Mouse (Mus musculus) limb, embryonic 14.5 days (tissue): ENCODE data around the gene Cks2. TPM values are rescaled to one million over a fixed set of nuclear protein-coding genes. Genes with fewer than 3 reads are reported as not detected.

Experiments
- ATAC-seq: fragments of 200-750 bp; cut with Nextera tagmentation; 2 replicates; pipeline ENCODE4 v1.8.0; 2017; ENCODE audit warnings: low read depth, moderate number of reproducible peaks, moderate TSS enrichment; ENCODE audit not compliant: low FRiP score
- DNase-seq: peaks from one replicate; pipeline ENCODE4 v3.0.0-alpha.2; 2015; ENCODE audit warnings: low spot score
- H3K27ac ChIP-seq: fragments of 300-500 bp; sonication (generic); replicated peaks from 2 replicates; pipeline ENCODE4 v1.5.1; 2014; ENCODE audit warnings: low read depth, mild to moderate bottlenecking, low read length, moderate library complexity, mixed read lengths
- H3K27me3 ChIP-seq: fragments of 300-500 bp; sonication (generic); 2 replicates; pipeline ENCODE4 v1.6.1; 2014; ENCODE audit warnings: low read length, mixed read lengths; ENCODE audit not compliant: control insufficient read depth, insufficient read depth
- H3K36me3 ChIP-seq: fragments of 300-500 bp; sonication (generic); 2 replicates; pipeline ENCODE4 v1.6.1; 2014; ENCODE audit warnings: mild to moderate bottlenecking, low read length, moderate library complexity, mixed read lengths; ENCODE audit not compliant: control insufficient read depth, insufficient read depth
- H3K4me1 ChIP-seq: fragments of 300-500 bp; sonication (generic); 2 replicates; pipeline ENCODE4 v1.6.1; 2014; ENCODE audit warnings: antibody characterized with exemption, low read length, mixed read lengths; ENCODE audit not compliant: control insufficient read depth, insufficient read depth
- H3K4me2 ChIP-seq: fragments of 300-500 bp; sonication (generic); replicated peaks from 2 replicates; pipeline ENCODE4 v1.6.1; 2014; ENCODE audit warnings: low read depth, mild to moderate bottlenecking, low read length, moderate library complexity; ENCODE audit not compliant: severe bottlenecking
- H3K4me3 ChIP-seq: fragments of 300-500 bp; sonication (generic); replicated peaks from 2 replicates; pipeline ENCODE4 v1.5.1; 2014; ENCODE audit warnings: low read length
- H3K9ac ChIP-seq: fragments of 300-500 bp; sonication (generic); 2 replicates; pipeline ENCODE4 v1.6.1; 2014; ENCODE audit warnings: mild to moderate bottlenecking, low read depth, low read length, moderate library complexity; ENCODE audit not compliant: severe bottlenecking
- H3K9me3 ChIP-seq: fragments of 300-500 bp; sonication (generic); 2 replicates; pipeline ENCODE4 v1.6.1; 2016; ENCODE audit warnings: low read length; ENCODE audit not compliant: control insufficient read depth
- POLR2A ChIP-seq: fragments of 200-500 bp; IDR thresholded peaks from 2 replicates; pipeline ENCODE4 v1.8.0; 2012; ENCODE audit warnings: inconsistent platforms, mild to moderate bottlenecking, moderate library complexity, borderline replicate concordance; ENCODE audit not compliant: insufficient read depth, insufficient read length; ENCODE audit errors: extremely low read depth
- WGBS: fragments of 180-500 bp; shearing (Covaris S2); extraction: QIAGEN DNeasy Blood & Tissue Kit; methylation state at CpG from one replicate; pipeline ENCODE4 v1.1.7; 2014; 5-methylcytosine and 5-hydroxymethylcytosine counted together
- polyA plus RNA-seq, 2 experiments: library from polyadenylated mRNA; depleted of rRNA in 1 of 2; stranded (reverse) in 1 of 2; unstranded in 1 of 2; fragments of >200 nt; fragmentation: Nextera tagmentation in 1 of 2; extraction: Ambion mirVana in 1 of 2; gene quantifications; 2 replicates each; pipeline versions ENCODE4 v1.2.1 to v1.2.3; 2012 to 2014

Gene Cks2
- polyA plus RNA-seq, 2 experiments, result 160 to 285 TPM

DNA sequence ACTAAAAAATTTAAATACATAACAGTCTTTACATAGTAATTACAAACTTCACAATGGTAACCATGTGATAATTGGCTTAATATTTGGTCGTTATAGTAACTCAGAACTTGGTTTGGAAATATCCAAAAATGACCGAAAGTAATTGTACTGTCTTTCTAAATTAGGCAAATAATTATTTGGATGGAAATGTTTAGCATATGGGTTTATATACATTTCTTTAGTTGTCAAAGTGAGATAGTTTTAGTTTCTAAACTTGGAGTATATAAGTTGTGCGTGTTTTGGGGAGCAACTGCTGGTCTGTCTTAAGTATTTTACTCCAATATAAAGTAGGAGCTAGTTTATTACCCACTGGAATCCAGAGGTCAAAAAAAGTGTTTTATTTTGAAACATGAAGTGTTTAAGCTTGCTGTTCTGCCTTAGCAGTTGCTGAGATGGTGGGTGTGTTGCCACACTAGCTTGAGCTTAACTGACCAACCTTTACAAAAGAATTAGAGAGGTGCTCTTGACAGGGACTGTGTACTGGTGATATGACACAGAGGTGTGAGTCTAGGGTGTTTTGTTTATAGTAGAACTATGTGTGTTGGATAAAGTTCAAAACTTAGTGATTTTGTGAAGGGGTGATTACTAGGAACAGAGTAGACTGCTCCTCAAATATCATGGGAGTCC is 1.5 kb downstream of the Cks2 start:
- no peak for TF ChIP-seq POLR2A
- H3K27ac ChIP-seq, result no peak overlapping the region

DNA sequence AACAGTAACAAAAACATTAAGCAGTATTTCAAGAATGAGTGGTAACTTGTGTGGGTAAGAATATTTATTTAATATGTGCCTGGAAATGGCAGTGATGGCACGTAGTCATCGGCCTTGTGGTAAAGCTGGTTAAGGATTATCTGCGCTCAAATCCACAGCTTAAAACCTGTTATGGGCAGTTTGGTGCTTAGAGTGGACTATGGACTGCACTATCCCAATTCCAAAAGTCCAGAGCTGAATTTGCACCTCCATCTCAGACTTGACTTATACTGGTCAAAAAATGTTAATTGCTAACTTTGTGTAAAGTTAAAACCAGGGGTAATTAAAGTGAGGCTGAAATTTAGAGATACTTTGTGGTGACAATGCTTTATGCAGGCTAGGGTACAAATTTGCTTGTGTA is 2.7 kb downstream of the Cks2 start:
- Histone ChIP-seq H3K27ac (no peak overlapping the region), H3K36me3 (0 out of 2 replicates have a peak, but pooled peaks cover 5% of the 10 kb centered on the region), H3K27me3 (no peaks in the 10 kb centered on the region), H3K4me1 (peaks cover 14% of the 10 kb centered on the region), H3K9me3 (no peaks in the 10 kb centered on the region), H3K9ac (no peak overlapping the region), H3K4me2 (peak overlapping the region; percentile 15; the same call in 1 of the 2 replicates), H3K4me3 (no peak overlapping the region)
- no peak for TF ChIP-seq POLR2A
- 93% methylated on average over 3 of the region's 3 CpGs for WGBS
- DNase-seq, result no peak
- no peak for ATAC-seq

More for the DNA sequence above, 1.5 kb downstream of the Cks2 start:
- WGBS, result 23% methylated on average over 3 of the region's 3 CpGs
- H3K4me1 ChIP-seq, result peaks cover 14% of the 10 kb centered on the region
- DNase-seq (no peak), ATAC-seq (no peak)
- peak overlapping the region; percentile 69 for H3K4me2 ChIP-seq
- H3K9me3 ChIP-seq, result no peaks in the 10 kb centered on the region
- H3K27me3 ChIP-seq, result no peaks in the 10 kb centered on the region
- H3K36me3 ChIP-seq, result 0 out of 2 replicates have a peak, but pooled peaks cover 4% of the 10 kb centered on the region
- H3K4me3 ChIP-seq, result peak overlapping the region; percentile 91
- peak overlapping the region; percentile 31; the same call in 1 of the 2 replicates for H3K9ac ChIP-seq

DNA sequence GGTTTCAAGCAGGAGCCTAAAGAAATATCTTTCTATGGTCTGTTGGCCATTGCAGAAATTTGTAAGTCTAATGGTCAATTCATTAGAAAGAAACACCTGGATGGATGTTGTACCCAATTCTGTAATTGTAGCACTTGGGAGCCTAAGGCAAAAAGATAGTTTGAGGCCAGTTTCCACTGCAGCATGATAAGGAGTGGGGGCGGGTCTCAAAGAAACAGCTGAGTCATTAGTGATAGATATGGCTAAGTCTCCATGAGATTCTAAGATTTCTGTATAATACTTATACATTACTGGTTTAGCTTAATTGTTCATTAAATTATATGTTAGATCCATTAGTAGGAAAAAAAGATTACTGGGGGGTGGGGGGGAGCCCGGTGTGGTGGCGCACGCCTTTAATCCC is 3.2 kb downstream of the Cks2 start:
- Histone ChIP-seq H3K4me2 (no peak overlapping the region), H3K27me3 (no peaks in the 10 kb centered on the region)

DNA sequence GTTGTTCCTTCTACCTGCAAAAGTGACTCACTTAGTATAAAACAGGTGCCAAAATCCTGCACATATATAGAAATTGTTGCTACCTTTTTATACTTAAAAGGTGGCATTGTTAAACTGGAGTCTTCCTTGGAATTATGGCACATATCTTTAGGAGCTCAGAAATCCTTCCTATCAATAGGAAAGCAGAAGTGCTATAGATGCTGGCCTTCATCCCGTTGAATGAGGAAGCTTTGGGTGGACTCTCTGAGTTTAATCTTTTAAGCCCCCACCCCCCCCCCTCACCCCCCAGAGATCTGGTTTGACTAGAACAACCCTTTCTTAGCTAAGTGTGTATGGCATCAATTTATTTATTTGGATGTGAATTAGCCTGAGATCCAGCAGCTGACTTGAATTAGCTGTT is 4.7 kb downstream of the Cks2 start:
- no peak overlapping the region for H3K4me2 ChIP-seq
- H3K27me3 ChIP-seq, result no peaks in the 10 kb centered on the region
- H3K27ac ChIP-seq, result no peak overlapping the region
- no peak for DNase-seq
- WGBS, result 65% methylated on average over 1 of the region's 1 CpGs
- TF ChIP-seq POLR2A, result no peak
- H3K9ac ChIP-seq, result no peak overlapping the region
- no peak for ATAC-seq
- H3K36me3 ChIP-seq, result peaks cover 16% of the 10 kb centered on the region; the same call in 1 of the 2 replicates
- peaks cover 14% of the 10 kb centered on the region for H3K4me1 ChIP-seq
- H3K4me3 ChIP-seq, result no peak overlapping the region
- H3K9me3 ChIP-seq, result no peaks in the 10 kb centered on the region

More for the DNA sequence above, 3.2 kb downstream of the Cks2 start:
- peaks cover 14% of the 10 kb centered on the region for H3K4me1 ChIP-seq
- no peak overlapping the region for H3K4me3 ChIP-seq
- DNase-seq, result no peak
- H3K27ac ChIP-seq, result no peak overlapping the region
- 0 out of 2 replicates have a peak, but pooled peaks cover 10% of the 10 kb centered on the region for H3K36me3 ChIP-seq
- no peak for TF ChIP-seq POLR2A
- no peak overlapping the region for H3K9ac ChIP-seq
- ATAC-seq, result no peak
- 90% methylated on average over 4 of the region's 4 CpGs for WGBS
- H3K9me3 ChIP-seq, result no peaks in the 10 kb centered on the region

DNA sequence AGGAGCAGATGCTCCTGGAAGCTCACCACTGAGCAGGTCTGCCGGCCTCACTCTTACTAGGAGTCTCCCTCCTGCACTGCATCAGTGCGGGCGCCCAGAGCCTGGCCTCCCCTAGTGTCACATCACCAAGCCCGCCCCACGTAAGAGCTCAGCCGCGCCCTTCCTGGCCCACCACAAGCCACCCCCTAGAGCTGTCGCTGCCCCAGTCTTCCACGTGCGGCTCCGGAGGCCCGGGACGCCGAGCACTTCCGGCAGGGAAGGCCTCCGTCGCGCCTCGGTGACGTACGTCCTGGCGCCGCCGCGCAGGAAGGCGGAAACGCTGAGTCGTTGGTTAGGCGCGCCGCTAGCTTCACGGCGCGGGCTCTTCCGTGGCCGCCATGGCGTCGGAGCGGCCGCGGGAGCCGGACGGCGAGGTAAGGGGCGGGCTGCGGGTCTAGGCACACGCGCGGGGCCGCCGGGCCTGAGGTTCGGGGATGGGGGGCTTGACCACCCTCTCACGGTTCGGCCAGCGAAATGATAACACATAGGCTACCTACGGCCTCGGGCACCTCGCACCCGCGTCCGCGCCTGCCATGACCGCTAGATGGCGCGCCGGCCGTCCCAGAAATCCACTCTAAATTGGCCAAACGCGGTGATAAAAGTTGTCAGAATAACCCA is 6.5 kb downstream of the Cks2 start, which contains the start of gene Secisbp2:
Gene Secisbp2, plus strand, starts transcription at position 290 of the 657 bp plus-strand sequence.
- Histone ChIP-seq H3K27me3 (no peaks in the 10 kb centered on the region), H3K9me3 (no peaks in the 10 kb centered on the region), H3K9ac (peak within 1 kb of the TSS; percentile 78), H3K4me2 (peak within 1 kb of the TSS; percentile 84), H3K27ac (peak within 1 kb of the TSS; percentile 89), H3K4me1 (peaks cover 10% of the 10 kb centered on the region), H3K36me3 (peaks cover 32% of the 10 kb centered on the region), H3K4me3 (peak within 1 kb of the TSS; percentile 73)
- peak; percentile 97 for ATAC-seq
- 1% methylated on average over 67 of the region's 69 CpGs for WGBS
- DNase-seq, result peak; percentile 92
- TF ChIP-seq POLR2A, result peak; percentile 85; the same call in 1 of the 2 replicates
